Mouse (Mus musculus) 3T3-L1 (cell line): ENCODE results near the gene Eif4e.

Source experiments
- DNase-seq: peaks from one replicate; pipeline ENCODE4 v3.0.0-alpha.2; 2015; ENCODE audit warnings: low read depth, low spot score

The Eif4e gene

DNA sequence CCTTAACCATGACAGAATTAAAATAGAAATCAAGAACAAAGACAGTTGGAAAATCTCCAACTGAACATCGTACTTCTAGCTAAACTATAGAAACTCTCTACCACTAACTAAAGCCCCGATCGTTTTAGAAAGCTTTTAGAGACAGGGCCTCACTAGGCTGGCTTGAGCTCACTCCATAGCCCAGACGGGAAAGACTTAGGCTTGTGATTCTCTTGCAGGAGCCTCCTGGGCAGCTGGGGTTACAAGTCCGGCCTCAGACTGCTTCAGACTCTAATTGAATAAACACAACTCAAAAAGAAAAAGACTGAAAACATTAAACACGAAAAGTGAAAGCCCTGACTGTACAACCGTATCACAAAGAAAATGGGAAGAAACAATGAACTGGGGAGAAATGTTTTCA lies 60.2 kb downstream of the Eif4e start:
- DNase-seq, result no peak

DNA sequence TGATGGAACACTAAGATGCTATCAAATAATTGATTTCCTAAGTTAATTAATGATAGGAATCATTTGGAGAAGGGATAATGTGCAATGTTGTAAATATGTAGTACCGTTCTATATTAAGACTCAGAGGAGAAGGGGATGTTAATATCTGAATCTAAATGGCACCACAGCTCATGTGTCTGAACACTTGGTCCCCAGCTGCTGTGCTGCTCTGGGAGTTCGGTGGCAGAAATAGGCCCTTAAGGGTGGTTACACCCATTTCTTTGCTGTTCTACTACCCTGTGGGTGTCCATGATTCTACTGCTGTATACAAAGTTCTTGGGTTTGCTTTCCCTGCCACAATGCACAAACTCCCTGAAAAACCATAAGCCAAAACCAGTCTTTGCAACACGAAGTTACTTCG lies 61.2 kb downstream of the Eif4e start:
- DNase-seq, result no peak

DNA sequence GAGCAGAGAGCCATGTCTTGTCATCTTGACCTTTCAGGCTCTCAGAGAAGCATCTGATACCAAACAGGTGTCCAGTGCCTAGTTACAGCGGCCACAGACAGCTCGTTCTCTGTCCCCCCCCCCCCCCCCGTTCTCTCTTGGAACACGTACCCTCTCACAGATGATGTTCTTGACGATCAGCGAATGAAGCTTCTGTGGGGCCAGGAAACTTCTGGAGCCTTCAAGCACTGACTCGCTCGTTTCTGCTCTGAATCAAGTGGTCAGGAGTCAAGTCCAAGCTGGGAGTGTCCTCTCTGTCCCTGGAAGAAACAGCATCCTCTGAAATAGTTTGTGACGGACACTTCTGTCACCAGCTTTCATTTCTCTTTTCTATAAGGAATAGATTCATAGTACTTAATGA lies 62.0 kb downstream of the Eif4e start:
- no peak for DNase-seq

DNA sequence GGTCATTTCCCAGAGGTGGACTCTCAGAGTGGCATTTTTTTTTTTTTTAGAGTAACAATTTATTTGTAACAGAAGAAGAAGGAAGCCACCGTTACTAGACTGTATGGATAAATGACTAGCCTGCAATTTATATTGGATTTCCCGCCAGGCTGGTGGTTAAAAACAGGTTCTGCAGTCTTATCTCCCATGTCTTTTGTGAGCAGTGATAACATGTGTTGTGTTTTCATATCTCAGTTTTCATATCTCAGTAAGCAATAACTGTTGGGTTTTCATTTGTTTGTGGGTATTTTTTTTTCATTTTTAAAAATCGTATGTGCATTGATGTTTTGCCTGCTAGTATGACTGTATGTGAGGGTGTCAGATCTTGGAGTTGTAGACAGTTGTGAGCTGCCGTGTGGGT lies 65.0 kb downstream of the Eif4e start:
- DNase-seq, result no peak

DNA sequence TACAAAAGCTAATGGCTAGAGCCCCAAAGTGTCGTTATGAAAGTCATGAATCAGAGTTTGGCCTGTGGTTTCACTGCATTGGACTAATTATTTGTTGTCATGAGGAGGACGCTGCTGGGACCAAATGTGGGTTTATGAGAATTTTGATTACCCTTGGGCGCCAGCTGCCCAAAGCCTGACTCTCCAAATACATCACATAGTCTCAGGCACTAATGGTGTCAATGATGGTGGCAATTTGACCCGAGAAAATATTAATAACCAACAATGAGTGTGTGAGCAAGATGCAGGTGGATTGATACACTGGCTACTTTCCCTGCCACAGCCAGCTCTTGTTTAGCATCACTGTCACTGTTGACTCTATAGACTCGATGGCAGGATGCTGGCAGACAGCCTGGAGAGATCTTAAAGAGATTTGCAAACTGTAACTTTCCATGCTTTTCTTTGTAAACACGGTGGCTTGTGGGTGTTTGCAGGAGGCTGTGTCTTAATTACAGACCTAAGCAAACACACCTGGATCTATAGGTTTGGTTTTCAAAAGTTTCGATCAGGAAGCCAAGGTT lies 65.9 kb downstream of the Eif4e start:
- no peak for DNase-seq

DNA sequence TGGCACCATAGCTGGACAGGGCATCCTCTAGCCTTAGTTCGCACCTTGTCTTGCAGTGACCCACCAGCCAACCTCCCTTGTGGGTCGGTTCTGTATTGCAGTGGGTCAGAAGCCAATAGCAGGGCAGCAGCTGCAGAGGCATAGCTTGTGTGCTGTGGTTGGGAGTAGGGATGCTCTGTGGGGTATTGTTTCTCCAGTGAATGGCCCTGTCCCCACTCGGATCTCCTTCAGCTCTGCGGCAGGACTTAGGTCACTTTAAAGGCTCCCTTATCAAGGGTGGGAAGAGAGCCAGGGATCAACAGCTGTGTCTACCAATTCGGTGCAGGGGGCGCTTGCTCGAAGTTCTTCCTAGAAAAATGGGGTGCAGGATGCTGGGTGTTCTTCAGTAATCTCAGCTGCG lies 67.2 kb downstream of the Eif4e start:
- no peak for DNase-seq

DNA sequence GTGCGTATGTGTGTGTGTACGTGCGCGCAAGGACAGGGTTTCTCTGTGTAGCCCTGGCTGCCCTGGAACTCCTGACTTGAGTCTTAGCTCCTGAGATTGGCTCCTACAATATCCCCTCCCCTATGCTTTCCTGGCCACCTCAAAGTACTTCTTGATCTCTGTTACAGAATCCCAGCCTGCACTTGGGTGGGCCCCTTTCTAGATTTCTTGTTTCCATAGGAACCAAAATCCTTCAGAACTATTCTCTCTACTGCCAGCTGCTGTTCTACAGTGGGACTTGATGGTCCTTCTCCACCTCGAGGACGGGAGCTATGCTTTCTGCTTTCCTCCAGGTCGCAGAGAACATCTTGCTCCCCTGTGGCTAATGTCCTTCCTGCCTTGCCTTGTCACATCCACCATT lies 67.9 kb downstream of the Eif4e start:
- no peak for DNase-seq

DNA sequence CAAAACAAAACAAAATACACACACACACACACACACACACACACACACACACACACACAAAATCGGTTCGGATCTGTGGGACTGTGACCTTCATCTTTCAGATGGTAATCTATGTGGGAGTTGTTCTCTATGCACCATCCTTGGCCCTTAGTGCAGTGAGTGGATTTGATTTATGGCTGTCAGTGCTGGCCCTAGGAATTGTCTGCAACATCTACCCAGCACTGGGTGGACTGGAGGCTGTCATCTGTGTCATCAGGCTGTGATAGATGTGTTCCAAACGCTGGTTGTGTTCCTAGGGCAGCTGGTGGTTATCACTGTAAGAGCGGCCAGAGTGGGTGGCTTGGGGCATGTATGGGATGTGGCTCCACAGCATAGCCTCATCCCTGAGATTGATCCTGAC lies 75.1 kb downstream of the Eif4e start:
- no peak for DNase-seq

DNA sequence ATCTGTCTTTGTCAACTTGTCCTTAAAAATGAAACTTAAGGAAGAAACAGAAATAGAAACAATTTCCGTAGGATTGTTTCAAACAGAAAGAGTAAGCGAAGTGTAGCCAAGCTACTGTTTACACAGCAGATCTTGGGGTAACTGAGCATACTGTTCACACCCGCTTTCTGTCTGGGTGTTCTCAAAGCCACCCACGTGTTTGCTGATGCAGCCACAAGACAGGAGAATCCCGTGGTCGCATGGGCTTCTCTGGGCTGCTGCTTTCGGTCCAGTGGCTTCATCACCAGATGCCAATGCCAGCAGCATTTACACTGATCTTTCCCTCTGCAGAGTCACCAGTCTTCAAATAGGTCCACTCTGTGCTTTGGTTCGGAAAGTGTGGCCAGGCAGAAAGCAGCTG lies 79.2 kb downstream of the Eif4e start:
- no peak for DNase-seq

DNA sequence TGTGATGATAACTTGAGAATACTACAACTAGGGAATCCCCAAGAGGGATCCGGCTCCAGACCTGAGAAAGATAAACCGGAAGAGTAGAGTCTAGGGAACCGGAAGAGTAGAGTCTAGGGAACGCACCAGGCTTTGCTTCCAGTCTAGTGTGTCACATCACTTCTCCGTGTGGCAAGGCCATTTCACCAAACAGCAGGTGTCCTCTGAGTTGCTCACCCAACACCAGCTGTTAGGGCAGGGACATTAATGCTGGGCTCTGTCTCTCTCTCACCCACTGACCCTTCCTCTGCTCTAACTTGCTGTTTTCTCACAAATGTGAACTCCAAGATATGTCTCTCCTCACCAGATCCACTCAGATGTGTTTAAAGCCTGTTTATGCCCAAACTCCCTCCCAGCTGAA lies 82.7 kb downstream of the Eif4e start:
- DNase-seq, result no peak
